Mouse (Mus musculus) thymus, postnatal 0 days (tissue): ENCODE data around the gene Dnah2. TPM values are rescaled to one million over a fixed set of nuclear protein-coding genes. Genes with fewer than 3 reads are reported as not detected.
"Not testable (repeated sequence)": the region's sequence is repeated elsewhere in the genome, so short reads cannot be mapped to it uniquely, and the experiment has no call there.

Experiments
- DNase-seq: peaks from one replicate; pipeline ENCODE4 v3.0.0-alpha.2; 2015; ENCODE audit warnings: low spot score
- polyA plus RNA-seq: library from polyadenylated mRNA; unstranded; fragments of >200 nt; fragmentation: Nextera tagmentation; extraction: Ambion mirVana; gene quantifications from 2 replicates; pipeline ENCODE4 v1.2.1, GENCODE M21; 2015

Gene Dnah2
- polyA plus RNA-seq, 1 experiment from 2014 or later = 0.20 TPM

DNA sequence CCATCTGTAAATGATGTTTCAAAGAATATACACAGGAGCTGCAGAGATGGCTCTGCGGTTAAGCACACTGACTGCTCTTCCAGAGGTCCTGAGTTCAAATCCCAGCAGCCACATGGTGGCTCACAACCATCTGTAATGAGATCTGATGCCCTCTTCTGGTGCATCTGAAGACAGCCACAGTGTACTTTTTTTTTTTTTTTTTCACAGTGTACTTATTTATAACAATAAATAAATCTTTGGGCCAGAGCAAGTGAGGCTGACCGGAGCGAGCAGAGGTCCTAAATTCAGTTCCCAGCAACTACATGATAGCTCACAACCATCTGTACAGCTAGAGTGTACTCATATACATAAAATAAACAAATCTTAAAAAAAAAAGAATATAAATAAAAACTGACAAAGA is 18.6 kb downstream of the Dnah2 start:
- not testable (repeated sequence) for DNase-seq

DNA sequence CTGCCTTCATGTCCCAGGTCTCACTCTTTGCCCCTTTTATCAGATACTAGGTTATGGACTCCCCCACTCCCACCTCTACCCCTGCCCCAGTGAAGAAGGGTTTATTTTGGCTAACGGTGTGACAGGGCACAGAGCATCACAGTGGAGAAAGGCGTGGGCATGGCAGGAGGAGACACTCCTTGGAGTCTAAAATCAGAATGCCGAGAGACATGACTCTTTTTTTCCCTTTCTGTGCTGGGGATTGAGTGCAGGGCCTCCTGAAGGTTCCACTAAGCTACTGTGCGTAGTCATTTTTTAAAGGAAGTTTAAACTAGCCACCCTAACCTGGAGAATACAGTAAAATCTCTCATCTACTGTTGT is 20.9 kb downstream of the Dnah2 start:
- no peak for DNase-seq

DNA sequence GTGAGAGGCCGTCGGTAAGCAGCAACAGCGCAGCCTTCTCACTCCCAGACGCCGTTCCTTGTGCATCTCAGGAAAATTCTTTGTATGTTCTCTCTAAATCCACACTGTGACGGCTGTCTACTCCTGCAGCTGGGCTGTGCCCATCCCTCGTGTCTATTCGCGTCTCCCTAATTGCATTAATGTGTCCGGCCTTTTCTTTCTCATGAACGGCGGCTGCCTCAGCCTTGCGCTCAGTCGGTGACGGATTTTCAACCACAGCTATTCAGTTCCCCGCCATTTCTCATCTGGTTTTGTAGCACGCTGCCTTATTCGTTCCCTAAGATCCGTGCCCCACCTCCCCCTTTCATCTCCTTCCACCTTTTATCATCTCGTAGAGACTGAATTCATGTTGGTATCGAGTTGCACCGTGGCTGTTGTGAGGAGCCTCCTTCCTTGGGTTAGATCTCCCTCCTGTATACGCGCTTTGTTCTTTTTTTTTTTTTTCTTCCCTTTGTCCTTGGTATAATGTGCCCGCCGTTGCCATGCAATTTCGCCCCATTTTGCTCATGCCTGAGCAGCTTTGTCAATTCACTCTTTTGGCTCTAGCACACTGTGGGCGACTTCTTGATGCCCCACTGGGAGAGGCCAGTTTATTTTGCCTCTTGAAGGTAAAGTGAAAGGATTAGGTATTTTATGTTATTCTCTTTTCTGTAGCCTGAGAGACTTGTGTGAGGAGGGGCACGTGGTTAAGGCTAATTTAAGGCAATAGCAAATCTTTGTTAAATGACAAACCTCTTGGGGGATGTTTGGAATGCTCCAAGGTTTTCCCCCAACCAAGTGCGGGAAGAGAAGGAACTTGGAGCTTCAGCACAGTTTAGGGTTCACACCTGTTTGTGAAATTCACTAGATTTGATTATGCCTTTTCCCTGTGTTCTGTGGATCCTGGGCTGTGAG is 21.5 kb downstream of the Dnah2 start:
- peak; percentile 18 for DNase-seq

DNA sequence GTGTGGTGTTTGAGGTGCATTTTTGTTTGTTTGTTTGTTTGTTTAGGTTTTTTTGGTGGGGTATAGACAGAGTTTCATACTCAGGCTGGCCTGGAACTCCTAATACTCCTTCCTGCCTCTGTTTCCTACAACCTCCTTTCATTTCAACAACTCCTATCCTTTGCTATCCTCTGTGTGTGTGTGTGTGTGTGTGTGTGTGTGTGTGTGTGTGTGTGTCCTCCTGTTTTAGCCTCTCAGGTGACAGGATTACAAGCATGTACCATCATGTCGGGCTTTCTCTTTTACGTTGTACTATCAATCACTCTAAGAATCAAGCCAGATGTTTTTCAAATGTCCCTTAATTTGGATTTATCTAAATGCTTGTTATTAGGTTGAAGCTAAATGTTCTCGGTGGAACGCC is 22.3 kb downstream of the Dnah2 start:
- DNase-seq = no peak

DNA sequence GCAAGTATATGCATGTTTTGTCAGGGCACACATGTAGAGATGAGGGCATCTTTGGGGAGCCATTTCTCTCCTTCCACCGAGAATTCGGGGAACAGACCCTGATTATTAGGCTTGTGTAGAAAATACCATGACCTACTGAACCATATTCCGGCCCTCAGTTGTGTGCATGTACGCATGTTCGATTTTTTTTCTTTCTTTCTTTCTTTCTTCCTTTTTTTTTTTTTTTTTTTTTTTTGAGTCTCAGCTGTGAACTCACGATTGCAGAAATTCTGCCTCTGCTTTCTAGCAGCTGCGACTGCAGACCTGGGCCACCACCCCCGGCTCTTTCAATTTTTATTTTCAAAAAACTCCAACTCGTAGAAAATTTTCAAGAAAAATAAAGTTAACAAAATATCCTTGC is 23.2 kb downstream of the Dnah2 start:
- no peak for DNase-seq

DNA sequence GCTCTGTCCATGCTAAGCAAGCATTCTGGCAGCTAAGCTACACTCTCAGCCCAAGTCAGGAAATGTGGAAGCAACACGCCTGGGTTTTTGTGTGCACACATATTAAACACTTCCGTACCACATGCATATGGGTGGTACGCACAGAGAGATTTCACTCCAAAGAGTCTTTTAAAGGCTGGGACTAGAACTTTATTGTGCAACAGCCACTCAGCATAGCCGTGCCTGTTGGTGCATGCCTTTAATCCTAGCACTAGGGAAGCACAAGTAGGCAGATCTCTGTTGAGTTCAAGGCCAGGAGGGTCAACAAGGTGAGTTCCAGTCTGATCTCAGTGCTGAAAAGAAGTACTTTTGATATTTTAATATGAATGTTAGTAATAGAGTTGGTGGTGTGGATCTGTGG is 25.3 kb downstream of the Dnah2 start:
- no peak for DNase-seq

DNA sequence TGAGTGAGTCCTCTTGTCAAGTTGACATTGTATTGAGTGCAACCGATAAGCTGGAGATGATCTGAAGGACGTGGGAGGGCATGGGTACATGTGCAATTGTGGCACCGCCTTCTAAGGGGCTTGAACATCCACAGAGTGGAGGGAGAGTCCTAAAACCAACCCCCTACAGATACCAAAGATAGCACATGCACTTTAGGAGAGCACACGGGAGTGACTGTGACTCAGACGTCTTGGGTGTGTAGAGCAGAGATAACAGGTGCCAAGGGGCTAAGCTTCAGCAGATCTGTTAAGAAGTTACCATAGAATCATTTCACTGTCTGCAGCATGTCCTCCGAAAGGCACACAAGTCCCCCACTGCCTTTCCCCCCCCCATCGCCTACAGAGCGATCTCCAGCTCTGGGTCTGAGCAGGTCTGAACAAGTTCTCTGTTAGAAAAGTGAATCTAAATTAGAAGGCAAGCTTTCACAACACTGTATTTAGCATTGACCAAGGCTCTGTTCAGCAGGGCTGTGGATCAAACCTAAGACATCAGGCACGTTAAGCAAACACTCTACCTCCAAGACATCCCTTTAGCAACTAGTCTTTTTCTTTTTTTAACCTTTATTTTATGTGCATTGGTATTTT is 27.3 kb downstream of the Dnah2 start:
- no peak for DNase-seq

DNA sequence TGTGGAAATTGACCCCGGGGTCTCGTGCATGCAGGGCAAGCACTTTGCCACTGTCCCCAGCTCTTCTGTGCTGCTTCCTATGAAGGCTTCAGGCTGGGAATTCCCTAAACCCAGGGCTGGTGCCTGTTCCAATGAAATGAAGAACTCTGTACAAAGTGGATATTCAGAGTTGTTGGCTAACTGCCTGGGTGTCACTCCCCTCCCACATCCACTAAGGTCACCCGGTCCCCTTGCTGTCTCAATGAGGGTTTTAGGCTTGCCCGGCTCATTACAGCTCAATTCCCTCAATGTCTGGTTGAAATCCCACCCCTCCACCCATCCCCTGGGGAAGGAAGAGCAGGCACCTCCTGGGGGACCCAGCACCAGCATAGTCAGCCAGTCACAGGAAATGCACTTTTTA is 28.9 kb downstream of the Dnah2 start:
- DNase-seq = no peak

DNA sequence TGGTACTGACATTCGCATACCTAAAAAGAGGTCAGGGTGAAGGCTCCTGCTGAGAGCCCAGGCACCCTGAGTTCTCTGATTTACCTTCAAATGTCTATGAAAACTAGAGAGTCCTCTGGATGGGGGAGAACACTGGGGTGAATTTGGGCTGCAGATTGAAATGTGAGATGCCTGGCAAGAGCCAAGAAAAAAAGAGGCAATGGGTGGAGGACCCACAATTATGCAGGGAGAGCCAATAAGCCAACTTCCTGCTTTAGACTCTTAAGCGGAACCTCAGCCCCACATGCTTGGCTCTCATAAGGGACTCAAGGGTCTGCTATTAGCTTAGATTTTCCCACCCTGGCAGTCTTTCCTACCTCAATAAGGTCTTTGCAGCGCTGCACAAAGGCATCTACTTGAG is 32.2 kb downstream of the Dnah2 start:
- no peak for DNase-seq

DNA sequence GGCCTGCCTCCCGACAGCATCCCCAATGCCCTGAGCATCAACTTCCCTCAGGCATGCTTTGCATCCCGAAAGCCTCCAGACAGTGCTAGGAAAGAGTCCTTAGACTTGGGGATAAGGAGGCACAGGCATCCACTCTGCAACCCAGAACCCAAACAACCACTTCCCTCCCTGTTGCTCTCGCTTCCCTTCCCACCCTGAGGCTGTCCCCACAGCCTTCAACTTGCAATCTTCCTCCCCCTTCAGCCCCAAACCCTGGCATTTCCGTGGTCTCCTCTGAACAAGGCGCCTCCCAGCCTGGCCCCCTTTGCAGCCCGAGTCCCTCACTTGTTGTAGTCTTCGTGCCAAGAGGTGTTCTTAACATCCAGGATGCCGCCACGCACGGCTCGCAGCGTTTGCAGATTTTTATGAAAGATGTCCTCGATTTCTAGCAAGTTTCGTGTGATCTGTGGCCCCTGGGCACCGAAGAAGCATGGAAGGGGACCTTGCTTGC is 32.7 kb downstream of the Dnah2 start:
- no peak for DNase-seq

DNA sequence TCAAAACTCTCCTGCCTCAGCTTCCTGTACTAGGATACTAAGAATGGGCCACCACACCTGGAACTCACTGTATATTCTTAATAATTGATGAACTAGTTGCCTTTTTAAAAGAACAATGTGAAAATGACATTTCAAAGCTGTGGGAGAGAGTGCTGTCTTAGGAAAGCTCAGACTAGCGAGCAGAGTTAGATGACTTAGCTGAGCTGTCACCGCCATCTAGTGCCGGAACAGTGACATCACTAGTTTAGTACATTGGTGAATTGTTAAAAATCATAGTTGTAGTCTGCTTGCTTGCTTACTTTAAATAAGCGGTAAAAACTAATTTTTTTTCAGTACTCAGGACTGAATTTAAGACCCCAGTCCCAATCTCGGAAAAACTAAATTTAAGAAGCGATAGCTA is 35.1 kb downstream of the Dnah2 start:
- DNase-seq = peak; percentile 68

DNA sequence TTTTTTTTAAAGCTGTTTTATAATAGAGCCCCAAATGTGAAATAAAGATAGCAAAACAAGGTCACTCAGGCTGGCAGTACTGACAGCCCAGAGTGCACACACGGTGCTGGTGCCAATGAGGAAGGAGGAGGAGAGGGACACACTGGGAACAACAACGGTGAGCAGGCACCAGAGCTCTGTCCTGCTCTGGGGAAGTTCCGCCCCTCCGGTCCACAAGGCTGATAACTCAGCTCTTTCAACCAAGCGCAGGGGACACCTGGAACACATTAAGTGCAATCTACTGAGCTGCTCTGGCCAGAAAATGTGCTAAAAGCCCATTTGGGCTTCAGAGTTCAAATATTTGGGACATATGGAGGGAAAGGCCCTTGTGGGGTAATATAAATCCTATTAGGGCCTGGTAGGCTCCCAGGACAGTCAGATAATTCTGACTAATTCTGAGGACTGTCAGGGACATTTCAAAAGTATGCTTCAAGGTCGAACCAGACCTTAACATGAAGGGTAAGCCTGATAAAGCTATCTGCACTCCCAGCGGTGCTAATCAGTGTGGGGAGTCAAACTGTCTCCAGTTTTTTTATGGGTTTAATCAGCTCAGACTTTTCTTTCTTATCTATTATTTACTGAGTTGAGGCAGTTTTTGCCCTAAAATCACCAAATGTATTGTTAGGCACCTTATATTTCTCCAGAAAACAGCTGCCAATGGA is 38.0 kb downstream of the Dnah2 start:
- DNase-seq = no peak

DNA sequence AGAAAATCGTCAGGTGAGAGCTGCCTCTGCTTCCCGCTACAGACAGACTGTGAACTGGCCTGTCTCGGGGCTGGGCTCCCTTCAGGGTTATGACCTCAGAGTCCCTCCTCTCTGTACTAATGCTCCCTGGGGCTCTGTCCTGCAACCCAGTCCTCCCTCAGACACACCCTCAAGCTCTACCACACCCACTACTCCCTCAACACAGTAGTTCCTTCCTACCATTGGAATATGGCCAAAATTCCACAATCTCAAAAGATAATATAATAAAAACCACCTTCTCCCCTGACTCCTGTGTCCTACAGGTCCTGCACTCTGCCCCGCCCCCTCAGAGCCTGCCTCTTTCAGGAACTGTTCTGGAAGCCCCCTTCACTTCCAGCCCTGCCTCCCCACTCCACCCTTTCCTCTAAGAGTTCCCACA is 45.0 kb downstream of the Dnah2 start:
- no peak for DNase-seq

DNA sequence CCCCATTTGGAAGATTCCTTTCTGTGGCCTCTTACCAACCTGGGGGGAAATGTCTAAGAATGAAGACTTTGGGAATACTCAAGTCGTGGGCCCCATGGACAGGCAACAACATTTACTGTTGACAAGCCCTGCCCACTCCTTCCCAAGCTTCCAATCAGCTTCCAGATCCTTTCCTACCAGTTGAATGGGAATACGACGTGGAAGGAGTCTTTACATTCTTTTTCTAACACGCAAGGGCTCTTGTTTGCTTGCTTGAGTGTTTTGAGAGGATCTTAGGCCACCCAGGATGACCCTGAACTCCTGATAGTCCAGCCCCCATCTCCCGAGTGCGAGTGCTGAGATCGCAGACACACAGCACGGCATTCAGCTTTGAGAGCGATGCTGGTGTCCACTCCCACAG is 47.4 kb downstream of the Dnah2 start:
- DNase-seq = no peak

DNA sequence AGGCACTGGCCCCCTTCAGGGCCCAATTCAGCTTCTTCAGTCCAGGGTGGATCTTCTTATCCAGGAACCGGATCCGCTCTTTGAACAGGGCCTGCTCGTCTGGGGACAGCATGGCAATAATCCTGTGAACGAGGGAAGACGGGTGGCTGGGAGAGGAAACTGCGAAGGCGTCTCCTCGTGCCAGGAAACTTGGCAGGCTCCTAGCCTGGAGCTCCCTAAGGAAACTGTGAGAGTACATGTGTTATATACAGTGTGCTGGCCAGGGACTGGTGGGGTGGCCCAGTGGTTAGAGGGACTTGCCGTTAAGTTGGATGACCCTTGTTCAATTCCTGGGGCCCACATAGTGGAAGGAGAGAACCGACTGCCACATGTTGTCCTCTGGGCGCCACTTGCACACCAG is 49.8 kb downstream of the Dnah2 start:
- no peak for DNase-seq

DNA sequence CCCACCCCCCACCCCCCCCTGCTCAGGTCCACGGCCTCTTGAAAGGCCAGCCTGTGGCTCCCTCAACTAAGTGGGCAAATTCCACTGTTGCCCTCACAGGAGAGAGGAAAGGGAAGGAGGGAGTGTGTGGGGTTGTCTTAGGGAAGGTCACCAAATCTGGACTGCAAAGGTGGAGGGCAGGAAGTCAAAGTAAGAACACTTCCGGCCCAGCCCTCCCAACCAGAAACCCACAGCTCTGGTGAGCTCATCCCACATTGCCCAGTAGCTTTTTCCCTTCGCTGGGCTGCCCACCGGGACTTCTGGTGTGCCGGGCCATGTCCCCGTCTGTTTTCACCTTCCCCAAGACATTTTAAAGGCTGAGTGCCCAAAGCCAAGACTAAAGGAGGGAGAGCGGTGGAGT is 57.2 kb downstream of the Dnah2 start:
- no peak for DNase-seq

DNA sequence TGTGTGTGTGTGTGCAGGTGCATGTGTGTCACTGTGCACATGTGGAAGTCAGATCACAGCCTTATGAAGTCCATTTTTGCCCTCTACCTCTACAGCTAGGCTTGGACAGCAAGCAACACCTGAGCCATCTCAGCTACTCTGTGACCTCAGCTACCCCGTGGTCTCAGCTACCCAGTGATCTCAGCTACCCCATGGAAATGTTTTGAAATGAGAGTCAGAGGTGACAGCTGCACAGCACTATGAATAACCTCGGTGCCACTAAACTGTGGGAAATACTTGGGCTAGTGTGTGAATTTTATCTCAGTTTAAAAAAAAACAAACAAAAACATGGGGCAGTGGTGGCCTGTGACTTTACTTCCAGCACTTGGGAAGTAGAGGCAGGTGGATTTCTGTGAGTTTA is 58.0 kb downstream of the Dnah2 start:
- no peak for DNase-seq

DNA sequence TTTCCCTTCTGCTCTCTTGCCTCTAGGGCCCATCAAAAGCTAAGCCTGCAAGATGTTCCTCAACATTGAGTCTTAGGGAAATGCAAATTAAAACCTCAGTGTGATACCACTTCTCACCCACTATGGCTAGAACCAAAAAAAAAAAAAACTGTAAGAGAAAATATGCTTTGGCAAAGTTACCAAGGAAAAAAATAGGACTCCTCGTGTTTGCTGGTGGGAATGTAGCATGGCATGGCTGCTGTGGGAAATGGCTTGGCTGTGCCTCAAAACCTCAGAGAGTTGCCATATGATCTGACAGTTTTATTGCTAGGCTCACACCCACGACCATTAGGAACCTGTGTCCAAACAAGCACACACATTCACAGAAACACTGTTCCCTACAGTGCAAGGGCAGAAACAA is 61.4 kb downstream of the Dnah2 start:
- DNase-seq = no peak

DNA sequence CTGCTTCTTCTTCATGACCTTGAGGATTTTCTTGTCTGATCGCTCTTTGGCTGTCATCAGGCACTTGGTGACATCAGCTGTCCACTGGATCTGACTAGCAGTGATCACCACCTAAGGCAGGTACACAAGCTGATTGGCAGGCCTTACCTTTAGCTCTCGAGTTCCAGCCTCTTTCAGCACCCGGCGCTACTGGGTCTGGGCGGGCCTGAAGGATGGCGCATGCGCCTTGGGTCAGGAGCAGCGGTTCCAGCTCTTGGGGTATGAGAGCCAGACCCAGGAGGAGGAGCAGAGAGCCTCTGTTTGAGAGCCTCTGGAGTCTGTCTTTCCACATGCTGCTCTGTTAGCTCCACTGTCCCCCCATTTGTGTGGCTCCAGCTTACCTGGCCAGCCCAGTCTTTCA is 71.3 kb downstream of the Dnah2 start:
- DNase-seq = no peak

DNA sequence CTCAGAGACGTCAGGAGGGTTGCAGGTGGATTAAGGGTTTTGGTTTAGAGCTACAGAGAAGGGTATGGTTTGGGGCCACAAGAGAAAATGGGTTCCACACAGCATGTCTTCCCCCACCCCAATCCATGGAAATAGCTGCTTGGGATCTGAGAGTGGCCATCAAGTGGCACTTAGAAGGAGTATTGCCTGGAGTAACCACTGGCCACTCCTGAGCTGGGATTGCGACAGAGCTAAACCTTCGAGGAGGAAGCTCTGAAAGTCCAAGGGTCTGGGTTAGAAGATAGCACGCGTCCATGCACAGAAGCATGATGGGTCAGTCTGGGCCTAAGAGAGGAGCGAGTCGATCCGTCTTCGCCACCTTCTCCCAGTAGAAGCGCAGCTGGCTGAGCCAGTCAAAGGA is 72.1 kb downstream of the Dnah2 start:
- no peak for DNase-seq

DNA sequence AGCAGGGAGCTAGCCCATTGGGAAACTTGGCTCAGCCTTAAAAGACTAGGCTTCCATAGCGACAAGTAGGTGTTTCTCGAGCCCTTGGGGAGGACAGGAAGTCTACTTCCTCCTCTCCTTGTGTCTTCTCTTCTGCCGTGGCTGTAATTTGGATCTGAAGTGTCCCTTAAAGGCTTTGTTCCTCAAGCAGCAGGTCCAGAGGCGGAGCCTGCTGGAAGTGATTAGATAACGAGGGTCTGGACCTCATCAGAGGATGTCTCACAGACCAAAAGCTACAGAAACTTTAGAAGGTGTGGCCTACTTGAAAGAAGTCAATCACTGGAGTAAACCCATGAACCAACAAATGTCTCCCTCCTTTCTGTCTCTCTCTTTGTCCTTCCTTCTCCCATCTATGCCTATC is 74.2 kb downstream of the Dnah2 start:
- DNase-seq = no peak

DNA sequence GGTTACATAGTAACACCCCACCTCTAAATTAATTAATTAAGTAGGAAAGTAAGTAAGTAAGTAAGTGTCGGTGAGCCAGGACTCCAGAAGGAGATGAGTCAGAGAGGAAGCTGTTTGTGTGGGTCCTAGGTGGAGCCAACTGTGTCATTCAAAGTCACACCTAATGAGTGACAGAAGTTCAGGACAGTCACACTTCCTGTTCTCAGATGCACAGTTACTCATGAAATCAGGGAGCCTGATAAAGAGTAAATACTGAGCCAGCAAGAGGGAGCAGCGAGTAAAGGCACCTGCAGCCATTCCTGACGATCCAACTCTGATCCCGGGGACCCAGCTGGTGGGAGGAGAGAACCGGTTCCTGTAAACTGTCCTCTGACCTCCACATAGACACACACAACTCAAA is 76.2 kb downstream of the Dnah2 start:
- no peak for DNase-seq
